8 mouse cellular contexts compared by ENCODE assay signal in genomic region chr3:104788075-104788474, GRCm38 (mm10). TPM values are rescaled to one million over a fixed set of nuclear protein-coding genes. Genes with fewer than 3 reads are reported as not detected.
DNase-seq lines count a peak whose midpoint lies in the region; ATAC-seq and TF ChIP-seq lines count a peak whose summit lies in the region.

Gene Rhoc (plus strand): TSS chr3:104788375.

- H3K27ac ChIP-seq in gastrocnemius, adult 2 months = peak within 1 kb of the TSS; percentile 94
- H3K27ac ChIP-seq in intestine, embryonic 14.5 days (ENCODE audit: low read depth) = peak within 1 kb of the TSS; percentile 89
- no peak within 1 kb of the TSS for H3K27ac ChIP-seq in midbrain, embryonic 11.5 days (ENCODE audit: low read depth, low read length)

- no peak for ATAC-seq in G1E (ENCODE audit: extremely low read depth, insufficient number of reproducible peaks, low FRiP score, poor library complexity, severe bottlenecking)
- no peak for ATAC-seq in intestine, embryonic 14.5 days (replicated peaks; ENCODE audit: low FRiP score, low TSS enrichment, low read depth)
- no peak; the same call in 1 of the 2 replicates for ATAC-seq in midbrain, embryonic 11.5 days (ENCODE audit: low FRiP score)

- peaks cover 70% of the 10 kb centered on the region for H3K27me3 ChIP-seq in G1E (ENCODE audit: insufficient read depth, low read length)
- H3K27me3 ChIP-seq in intestine, embryonic 14.5 days (replicated peaks; ENCODE audit: control insufficient read depth, insufficient read depth, low read length) = peaks cover 9% of the 10 kb centered on the region
- H3K27me3 ChIP-seq in midbrain, embryonic 11.5 days (ENCODE audit: control insufficient read depth, insufficient read depth, low read length) = peaks cover 22% of the 10 kb centered on the region

- peaks cover 23% of the 10 kb centered on the region for H3K36me3 ChIP-seq in G1E (replicated peaks)
- H3K36me3 ChIP-seq in intestine, embryonic 14.5 days (ENCODE audit: control insufficient read depth, insufficient read depth, low read length) = peaks cover 16% of the 10 kb centered on the region
- no peaks in the 10 kb centered on the region for H3K36me3 ChIP-seq in midbrain, embryonic 11.5 days (ENCODE audit: control insufficient read depth, insufficient read depth, low read length)

- peak within 1 kb of the TSS; percentile 78 for H3K9ac ChIP-seq in intestine, embryonic 14.5 days (ENCODE audit: low read length)
- peak within 1 kb of the TSS; percentile 57 for H3K9ac ChIP-seq in midbrain, embryonic 11.5 days (ENCODE audit: low read length)

- no peak for TF ChIP-seq CTCF in G1E (IDR thresholded peaks at IDR 0.05; ENCODE audit: low read depth, low read length)
- TF ChIP-seq CTCF in gastrocnemius, adult 2 months (IDR thresholded peaks at IDR 0.05) = no peak

- no peaks in the 10 kb centered on the region for H3K9me3 ChIP-seq in G1E (replicated peaks)
- no peaks in the 10 kb centered on the region for H3K9me3 ChIP-seq in intestine, embryonic 14.5 days (ENCODE audit: control insufficient read depth, low read length)
- no peaks in the 10 kb centered on the region for H3K9me3 ChIP-seq in midbrain, embryonic 11.5 days (ENCODE audit: control insufficient read depth, low read length)

- DNase-seq in frontal cortex, adult 2 months (ENCODE audit: extremely low spot score in 1 of 2, low spot score in 1 of 2) = no peak
- DNase-seq in frontal cortex, postnatal 14 days (ENCODE audit: low spot score in 2 of 2) = no peak
- DNase-seq in G1E (ENCODE audit: low spot score) = no peak
- no peak for DNase-seq in gastrocnemius, adult 2 months
- DNase-seq in intestine, embryonic 14.5 days (ENCODE audit: low spot score) = no peak
- peak; percentile 81 for DNase-seq in midbrain, embryonic 11.5 days (ENCODE audit: low spot score, missing footprints)
- no peak for DNase-seq in urinary bladder, postnatal 36 days (ENCODE audit: low spot score in 2 of 2)
- DNase-seq in kidney, adult 11 months = no peak

- H3K4me2 ChIP-seq in intestine, embryonic 14.5 days (ENCODE audit: low read length) = peak within 1 kb of the TSS; percentile 98
- H3K4me2 ChIP-seq in midbrain, embryonic 11.5 days = peak within 1 kb of the TSS; percentile 86

- H3K4me3 ChIP-seq in G1E (ENCODE audit: low read depth, low read length) = peak within 1 kb of the TSS; percentile 70
- peak within 1 kb of the TSS; percentile 88 for H3K4me3 ChIP-seq in gastrocnemius, adult 2 months
- H3K4me3 ChIP-seq in intestine, embryonic 14.5 days (ENCODE audit: low read depth, low read length) = peak within 1 kb of the TSS; percentile 80
- peak within 1 kb of the TSS; percentile 49 for H3K4me3 ChIP-seq in midbrain, embryonic 11.5 days (ENCODE audit: low read depth, low read length)

- intact Hi-C loops in gastrocnemius, adult 2 months (cut with DNase I) = loop anchor here (1.0 to 5.0 kb wide), 2 partner anchors 77 to 269 kb away; no protein-coding TSS in a partner anchor

- peaks cover 36% of the 10 kb centered on the region for H3K4me1 ChIP-seq in G1E (ENCODE audit: insufficient read depth, low read depth, low read length)
- H3K4me1 ChIP-seq in intestine, embryonic 14.5 days (replicated peaks; ENCODE audit: control insufficient read depth, insufficient read depth, low read length) = peaks cover 34% of the 10 kb centered on the region
- H3K4me1 ChIP-seq in midbrain, embryonic 11.5 days (ENCODE audit: control insufficient read depth, insufficient read depth, low read length) = peaks cover 16% of the 10 kb centered on the region

- 19% methylated on average over 3 of the region's 3 CpGs for WGBS in intestine, embryonic 14.5 days
- 22% methylated on average over 3 of the region's 3 CpGs for WGBS in midbrain, embryonic 11.5 days

RNA-seq across cellular contexts. Expression of gene Rhoc, which starts in this region (rescaled TPM):
- polyA plus RNA-seq in frontal cortex, adult 2 months (2012; rRNA removed) = 30.8 and 42.7 TPM in 2 replicates
- 3.4 and 5.5 TPM in 2 replicates for total RNA-seq in G1E (2014; fragmentation: Nextera tagmentation)
- total RNA-seq in G1E (2017) = 2.2 and 2.8 TPM in 2 replicates
- polyA plus RNA-seq in G1E (2012) = 1.2 and 1.4 TPM in 2 replicates
- total RNA-seq in gastrocnemius, adult 2 months (2021) = 10 to 100 TPM; 26.1 to 41.6 TPM
- polyA plus RNA-seq in intestine, embryonic 14.5 days (2014; fragmentation: Nextera tagmentation; extraction: Ambion mirVana) = 166 and 184 TPM in 2 replicates
- polyA plus RNA-seq in midbrain, embryonic 11.5 days (2014; fragmentation: Nextera tagmentation; extraction: Ambion mirVana) = 78.2 and 82.0 TPM in 2 replicates

Comparison
In these comparisons a context has a peak if more than half of its experiments do, and no peak if none do; other contexts are left out.
1. RNA of gene Rhoc (total RNA-seq): 26.1 to 41.6 TPM in gastrocnemius, adult 2 months; 2.2 to 5.5 TPM in G1E; every median in the first group is over 4 times any median in the second.
2. RNA of gene Rhoc (polyA plus RNA-seq): 166 to 184 TPM in intestine, embryonic 14.5 days, 78.2 to 82.0 TPM in midbrain, embryonic 11.5 days and 30.8 to 42.7 TPM in frontal cortex, adult 2 months; 1.2 to 1.4 TPM in G1E; every median in the first group is over 10 times any median in the second.
3. Peak in every context shown above with its lines, with median percentiles within 50 percentile points of each other: H3K4me3 ChIP-seq.